Mouse (Mus musculus): ENCODE measurements around the gene Gipc1. TPM values are rescaled to one million over a fixed set of nuclear protein-coding genes. Genes with fewer than 3 reads are reported as not detected.

Gipc1 gene
- polyA plus RNA-seq, 1 experiment from 2014 or later, result 204 TPM

DNA sequence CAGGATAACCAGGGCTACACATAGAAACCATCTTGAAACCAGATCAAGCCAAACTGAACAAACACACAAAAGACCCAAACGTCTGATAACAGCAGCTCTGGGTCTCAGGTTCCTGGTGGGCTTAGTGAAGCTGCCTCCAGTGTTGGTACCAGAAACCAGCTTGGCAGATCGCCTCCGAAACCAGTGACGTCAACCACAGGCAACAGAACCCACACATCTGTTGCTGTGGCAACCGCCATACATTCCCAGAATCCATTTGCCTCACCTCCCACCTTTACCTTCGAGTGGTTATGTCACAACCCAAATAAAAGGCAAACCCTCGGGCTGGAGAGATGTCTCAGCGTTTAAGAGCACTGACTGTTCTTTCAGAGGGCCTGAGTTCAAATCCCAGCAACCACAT, 55.1 kb downstream of the Gipc1 start:
- Histone ChIP-seq H3K27ac (replicated peaks) (no peak overlapping the region), H3K4me3 (no peak overlapping the region), H3K4me1 (no peaks in the 10 kb centered on the region), H3K9ac (replicated peaks) (no peak overlapping the region), H3K4me2 (replicated peaks) (no peak overlapping the region), H3K9me3 (no peaks in the 10 kb centered on the region), H3K36me3 (no peaks in the 10 kb centered on the region), H3K27me3 (peaks cover 11% of the 10 kb centered on the region; the same call in 1 of the 2 replicates)
- WGBS, result 80% methylated on average over 8 of the region's 8 CpGs
- no peak for ATAC-seq (ENCODE audit: low FRiP score, low read depth)

Other genes with a start within 250 kb of the Gipc1 start
- gene Scoc, start 194.3 kb upstream of the Gipc1 start, polyA plus RNA-seq (2016; fragmentation: Nextera tagmentation; extraction: Ambion mirVana), result 171 and 182 TPM in 2 replicates
- gene Olfr370, start 116.9 kb upstream of the Gipc1 start, polyA plus RNA-seq (2016; fragmentation: Nextera tagmentation; extraction: Ambion mirVana), result not detected in 2 replicates
- gene Ndufb7, start 86.0 kb upstream of the Gipc1 start, polyA plus RNA-seq (2016; fragmentation: Nextera tagmentation; extraction: Ambion mirVana), result 329 and 353 TPM in 2 replicates
- gene Tecr, start 44.7 kb upstream of the Gipc1 start, polyA plus RNA-seq (2016; fragmentation: Nextera tagmentation; extraction: Ambion mirVana), result 600 and 631 TPM in 2 replicates
- gene Dnajb1, start 44.5 kb upstream of the Gipc1 start, polyA plus RNA-seq (2016; fragmentation: Nextera tagmentation; extraction: Ambion mirVana), result 66.4 and 67.7 TPM in 2 replicates
- 0.75 and 0.97 TPM in 2 replicates for gene Ptger1, start 14.0 kb downstream of the Gipc1 start, polyA plus RNA-seq (2016; fragmentation: Nextera tagmentation; extraction: Ambion mirVana)
- gene Pkn1, start 46.5 kb downstream of the Gipc1 start, polyA plus RNA-seq (2016; fragmentation: Nextera tagmentation; extraction: Ambion mirVana), result 35.3 and 35.4 TPM in 2 replicates
- 184 and 186 TPM in 2 replicates for gene Ddx39, start 62.5 kb downstream of the Gipc1 start, polyA plus RNA-seq (2016; fragmentation: Nextera tagmentation; extraction: Ambion mirVana)
- 13.9 and 16.7 TPM in 2 replicates for gene Adgre5, start 88.6 kb downstream of the Gipc1 start, polyA plus RNA-seq (2016; fragmentation: Nextera tagmentation; extraction: Ambion mirVana)
- 30.2 and 30.4 TPM in 2 replicates for gene Adgrl1, start 247.4 kb downstream of the Gipc1 start, polyA plus RNA-seq (2016; fragmentation: Nextera tagmentation; extraction: Ambion mirVana)